Mouse (Mus musculus): Measurements from ENCODE around the gene Oxa1l.
A peak's percentile ranks its signal among the peaks of the same experiment; 100 is the strongest.

Oxa1l gene

DNA sequence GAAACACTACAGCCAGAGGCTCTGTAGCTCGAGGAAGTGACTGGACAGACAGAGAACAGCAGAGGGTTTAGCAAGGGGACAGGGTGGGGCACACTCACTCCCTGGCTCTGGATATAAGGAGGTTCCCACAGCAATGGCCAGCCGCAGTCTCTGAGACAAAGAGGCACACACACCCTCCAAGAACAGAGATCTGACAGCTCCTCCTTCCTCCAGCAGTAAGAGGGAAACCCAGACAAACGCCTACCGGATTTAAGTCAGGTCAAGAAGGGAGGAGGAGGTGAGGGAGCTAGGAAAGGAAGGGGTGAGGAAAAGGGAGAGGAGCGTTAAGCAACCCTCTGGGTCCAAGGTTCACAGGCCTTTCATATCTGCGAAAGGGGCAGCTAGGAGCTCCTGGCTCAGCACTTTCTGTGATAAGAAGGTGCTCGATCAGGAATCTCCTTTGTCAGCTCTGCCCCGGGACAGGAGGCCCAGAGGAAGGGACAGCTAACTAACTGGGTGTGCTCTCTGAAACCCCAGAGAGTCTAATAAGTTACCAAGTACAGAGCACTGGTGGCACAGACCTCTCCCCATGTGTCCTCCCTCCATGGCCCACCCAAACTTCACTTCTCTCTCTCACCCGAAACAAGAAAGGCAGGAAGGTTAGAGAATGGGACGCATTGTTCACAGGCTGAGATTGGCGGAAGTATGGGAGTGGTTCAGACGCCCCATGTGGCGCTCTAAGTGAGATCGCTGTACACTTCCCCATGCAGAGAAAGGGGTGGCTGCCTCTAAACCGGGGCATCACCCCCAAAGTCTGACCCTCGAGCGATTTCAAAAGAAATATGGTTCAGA is 49.6 kb downstream of the Oxa1l start:
- DNase-seq (ENCODE audit: low read depth, low spot score) = peak; percentile 67

DNA sequence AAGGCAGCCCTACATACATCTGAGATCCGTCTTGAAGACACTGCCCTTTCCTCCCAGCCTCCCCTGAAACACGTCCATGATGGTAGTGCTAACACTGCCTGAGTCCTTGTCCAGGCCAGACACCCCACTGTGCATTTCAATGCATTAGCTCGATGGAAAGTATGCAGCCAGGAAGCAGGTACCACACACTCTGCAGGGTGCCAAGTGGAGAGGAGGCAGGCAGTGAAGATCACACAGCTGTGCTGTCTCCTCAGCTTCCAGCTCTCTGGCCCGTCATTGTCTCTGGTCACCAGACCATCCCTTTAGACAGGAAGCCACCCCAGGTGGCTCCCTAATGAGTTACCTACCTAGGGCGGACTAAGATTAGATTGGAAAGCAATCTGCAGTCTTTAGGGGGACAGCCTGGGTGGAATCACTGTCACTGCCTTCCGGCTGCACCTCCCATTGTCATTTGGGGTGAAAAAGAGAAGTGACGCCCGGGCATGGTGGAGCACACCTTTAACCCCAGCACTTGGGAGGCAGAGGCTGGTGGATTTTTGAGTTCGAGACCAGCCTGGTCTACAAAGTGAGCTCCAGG is 51.5 kb downstream of the Oxa1l start:
- DNase-seq (ENCODE audit: low read depth, low spot score) = peak; percentile 98

GRCm38 (mm10) chr14:54412629-54413170 is 52.1 kb downstream of the Oxa1l start:
- peak; percentile 81 for DNase-seq (ENCODE audit: low read depth, low spot score)

DNA sequence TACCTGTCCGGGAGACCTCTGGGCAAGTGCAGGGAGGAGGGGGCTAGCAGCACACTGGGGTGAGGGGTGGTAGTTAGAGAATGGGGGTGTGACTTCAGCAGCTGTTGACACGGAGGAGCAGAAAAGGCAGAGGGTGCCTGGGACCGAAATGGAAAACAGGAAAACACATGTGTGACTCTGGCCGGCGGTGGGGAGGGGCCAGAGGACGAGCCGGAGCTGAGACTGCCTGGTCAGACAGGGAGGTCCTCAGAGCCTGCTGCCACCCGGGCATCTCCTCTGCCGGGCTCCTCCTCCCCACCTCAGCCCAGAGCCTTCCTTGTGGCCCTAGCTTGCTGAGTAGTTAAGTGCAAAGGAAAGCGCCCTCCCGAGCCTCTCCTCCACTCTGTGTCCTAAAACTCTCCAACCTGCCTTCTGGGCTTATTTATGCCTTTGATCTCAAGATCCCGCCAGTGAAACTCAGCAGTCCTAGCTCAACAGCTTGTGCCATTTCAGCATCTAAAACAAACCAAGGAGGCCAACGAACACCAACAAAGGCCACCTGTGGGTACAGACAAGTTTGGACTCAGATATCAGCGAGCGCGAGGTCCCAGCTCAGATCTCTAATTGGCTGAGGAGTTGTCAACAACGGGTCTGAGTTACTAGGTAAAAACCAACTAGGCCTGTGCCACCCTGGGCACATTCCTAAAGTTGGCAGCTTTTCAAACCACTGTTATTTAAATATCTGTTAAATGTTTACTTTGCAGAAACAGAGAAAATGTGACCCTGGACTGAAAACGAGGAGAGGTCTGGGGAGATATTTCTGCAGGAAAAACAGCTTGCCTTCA is 53.5 kb downstream of the Oxa1l start:
- peak; percentile 45 for DNase-seq (ENCODE audit: low read depth, low spot score)

DNA sequence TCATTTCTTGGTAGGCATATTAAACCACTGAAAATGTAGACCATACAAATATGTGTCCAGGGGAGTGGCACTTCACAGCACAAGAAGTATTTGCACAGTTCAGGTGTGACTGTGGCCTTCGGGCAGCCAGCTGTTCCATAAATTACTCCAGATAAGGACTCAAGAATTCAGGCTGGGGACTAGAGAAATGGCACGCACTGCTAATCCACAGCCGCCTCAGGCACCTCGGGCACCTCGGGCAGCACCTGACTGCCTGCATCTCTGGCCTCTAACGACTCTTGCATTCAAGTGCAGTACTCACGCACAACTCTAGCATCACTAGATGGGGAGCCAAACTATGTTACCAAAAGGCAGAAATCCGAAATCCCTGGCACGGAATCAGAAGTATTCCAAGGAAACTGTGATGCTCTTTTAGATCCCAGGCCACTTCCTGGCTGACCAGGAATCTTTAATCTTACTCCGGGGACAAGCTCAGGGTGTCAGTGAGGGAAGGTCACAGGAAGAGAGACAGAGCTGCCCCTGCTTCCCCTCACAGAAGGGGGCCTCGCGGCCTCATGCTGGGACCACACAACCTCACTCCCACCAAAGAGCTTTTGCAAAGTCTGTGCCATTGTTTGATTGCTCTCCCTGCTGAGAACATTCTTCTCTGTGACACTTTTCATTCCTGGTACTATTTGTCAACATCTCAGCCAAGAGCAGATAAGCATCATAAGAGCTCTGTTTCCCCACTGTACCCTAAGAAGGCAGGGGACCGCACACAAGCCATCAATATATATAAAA is 54.8 kb downstream of the Oxa1l start:
- DNase-seq (ENCODE audit: low read depth, low spot score) = peak; percentile 91

GRCm38 (mm10) chr14:54416229-54416775 is 55.7 kb downstream of the Oxa1l start:
- peak; percentile 58 for DNase-seq (ENCODE audit: low read depth, low spot score)

GRCm38 (mm10) chr14:54416830-54417229 is 56.2 kb downstream of the Oxa1l start:
- DNase-seq (ENCODE audit: low read depth, low spot score) = no peak

- peak; percentile 94 for DNase-seq (ENCODE audit: low read depth, low spot score)
Measured at GRCm38 (mm10) chr14:54417623-54418081, 57.0 kb downstream of the Oxa1l start, which contains the start of gene Slc7a7. Slc7a7 (minus strand) TSS chr14:54417780.
